Mouse (Mus musculus) CH12.LX (cell line): ENCODE measurements at regions not wholly inside any gene's neighbourhood (a gene's known extent, or its start where the extent isn't known, plus 50 kb on each side); places are given as distances from the start of the nearest gene placed in this dataset.

Source experiments
- CTCF ChIP-seq, 2 experiments: IDR thresholded peaks in 1 of 2; conservative IDR thresholded peaks in 1 of 2; 2 replicates each; pipeline ENCODE4 v1.5.1; 2011 to 2012; ENCODE audit warnings: low read depth in 2 of 2, low read length in 2 of 2, improper control_type of control experiment in 1 of 2, inconsistent platforms in 1 of 2, mild to moderate bottlenecking in 1 of 2, moderate library complexity in 1 of 2
- ELF1 ChIP-seq: IDR thresholded peaks from 2 replicates; pipeline ENCODE4 v1.6.1; 2014; ENCODE audit warnings: low read depth, mild to moderate bottlenecking, inconsistent platforms, low read length, improper control_type of control experiment
- HCFC1 ChIP-seq: IDR thresholded peaks from 2 replicates; pipeline ENCODE4 v1.6.1; 2012; ENCODE audit warnings: low read depth, mild to moderate bottlenecking, inconsistent platforms, low read length, improper control_type of control experiment
- KAT2A ChIP-seq: IDR thresholded peaks from 2 replicates; pipeline ENCODE4 v1.6.1; 2012; ENCODE audit warnings: low read length, improper control_type of control experiment, inconsistent platforms; ENCODE audit not compliant: insufficient replicate concordance
- MAZ ChIP-seq: IDR thresholded peaks from 2 replicates; pipeline ENCODE4 v1.6.1; 2012; ENCODE audit warnings: low read depth, mild to moderate bottlenecking, inconsistent platforms, low read length, improper control_type of control experiment, moderate library complexity
- NRF1 ChIP-seq: IDR thresholded peaks from 2 replicates; pipeline ENCODE4 v1.6.1; 2014; ENCODE audit warnings: low read depth, mild to moderate bottlenecking, inconsistent platforms, low read length, improper control_type of control experiment, moderate library complexity
- POLR2A ChIP-seq: IDR thresholded peaks from 2 replicates; pipeline ENCODE4 v1.6.1; 2011; ENCODE audit warnings: low read depth, mild to moderate bottlenecking, improper control_type of control experiment, low read length
- POLR2AphosphoS2 ChIP-seq: IDR thresholded peaks from 2 replicates; pipeline ENCODE4 v1.6.1; 2011; ENCODE audit warnings: low read depth, low read length, improper control_type of control experiment
- RAD21 ChIP-seq: IDR thresholded peaks from 2 replicates; pipeline ENCODE4 v1.6.1; 2011; ENCODE audit warnings: low read depth, mild to moderate bottlenecking, low read length, improper control_type of control experiment, moderate library complexity
- RCOR1 ChIP-seq: conservative IDR thresholded peaks from 2 replicates; pipeline ENCODE4 v1.6.1; 2012; ENCODE audit warnings: low read depth, mild to moderate bottlenecking, inconsistent platforms, low read length, improper control_type of control experiment
- SIN3A ChIP-seq: IDR thresholded peaks from 2 replicates; pipeline ENCODE4 v1.6.1; 2012; ENCODE audit warnings: low read length, improper control_type of control experiment, inconsistent platforms
- USF1 ChIP-seq: IDR thresholded peaks from 2 replicates; pipeline ENCODE4 v1.6.1; 2014; ENCODE audit warnings: low read depth, mild to moderate bottlenecking, inconsistent platforms, low read length, improper control_type of control experiment
- ZKSCAN1 ChIP-seq: IDR thresholded peaks from 2 replicates; pipeline ENCODE4 v1.6.1; 2012; ENCODE audit warnings: low read depth, inconsistent platforms, low read length, improper control_type of control experiment, borderline replicate concordance

- TF ChIP-seq CTCF (conservative IDR thresholded peaks at IDR 0.05 in 1 of 2, IDR thresholded peaks at IDR 0.05 in 1 of 2; ENCODE audit: low read depth in 2 of 2, low read length in 2 of 2) = no peak
- no peak for TF ChIP-seq RAD21
- no peak for TF ChIP-seq POLR2A
- no peak for TF ChIP-seq POLR2AphosphoS2
- no peak for TF ChIP-seq HCFC1
- TF ChIP-seq ELF1 = no peak
- no peak for TF ChIP-seq SIN3A
- TF ChIP-seq NRF1 = no peak
- TF ChIP-seq RCOR1 = no peak
- TF ChIP-seq ZKSCAN1 = no peak
- TF ChIP-seq USF1 = no peak
- TF ChIP-seq KAT2A = no peak
- no peak for TF ChIP-seq MAZ
These were observed 144.8 kb downstream of the Cog6 start for GRCm38 (mm10) chr3:52872260-52872659.
